Mouse (Mus musculus) brain, embryonic 18.5 days (tissue): ENCODE measurements around the gene Cetn4.
A peak's percentile ranks its signal among the peaks of the same experiment; 100 is the strongest.

ENCODE experiments used
- DNase-seq: peaks from one replicate; pipeline ENCODE4 v3.0.0-alpha.2; 2012; ENCODE audit warnings: low read depth, low spot score

Gene Cetn4

GRCm38 (mm10) chr3:37312370-37312941 lies at the start of gene Cetn4, which contains the start of gene Bbs12:
Gene Cetn4 (minus strand): TSS chr3:37312708.
Gene Bbs12 (plus strand): TSS chr3:37312554.
- peak; percentile 87 for DNase-seq

GRCm38 (mm10) chr3:37360729-37361128 lies 48.2 kb upstream of the Cetn4 start:
- no peak for DNase-seq

- DNase-seq, result no peak
Observed at GRCm38 (mm10) chr3:37354737-37355136, 42.2 kb upstream of the Cetn4 start.

GRCm38 (mm10) chr3:37353951-37354481 lies 41.5 kb upstream of the Cetn4 start:
- no peak for DNase-seq

- no peak for DNase-seq
Observed at GRCm38 (mm10) chr3:37350386-37350785, 37.9 kb upstream of the Cetn4 start.

- DNase-seq, result no peak
Observed at GRCm38 (mm10) chr3:37349166-37349548, 36.6 kb upstream of the Cetn4 start.

GRCm38 (mm10) chr3:37348221-37349165 lies 36.0 kb upstream of the Cetn4 start, which contains the start of gene Fgf2:
Gene Fgf2 (plus strand): TSS chr3:37348346.
- DNase-seq, result no peak

GRCm38 (mm10) chr3:37347671-37348070 lies 35.2 kb upstream of the Cetn4 start:
- no peak for DNase-seq

GRCm38 (mm10) chr3:37342811-37343210 lies 30.3 kb upstream of the Cetn4 start:
- no peak for DNase-seq

- DNase-seq, result no peak
Observed at GRCm38 (mm10) chr3:37341110-37341509, 28.6 kb upstream of the Cetn4 start.

- DNase-seq, result no peak
Observed at GRCm38 (mm10) chr3:37334053-37334452, 21.5 kb upstream of the Cetn4 start.

- no peak for DNase-seq
Observed at GRCm38 (mm10) chr3:37331999-37332449, 19.5 kb upstream of the Cetn4 start.

GRCm38 (mm10) chr3:37329963-37330362 lies 17.5 kb upstream of the Cetn4 start:
- no peak for DNase-seq

GRCm38 (mm10) chr3:37328489-37328888 lies 16.0 kb upstream of the Cetn4 start:
- DNase-seq, result no peak

GRCm38 (mm10) chr3:37326627-37327026 lies 14.1 kb upstream of the Cetn4 start:
- no peak for DNase-seq

- no peak for DNase-seq
Observed at GRCm38 (mm10) chr3:37325317-37326112, 13.0 kb upstream of the Cetn4 start.

- no peak for DNase-seq
Observed at GRCm38 (mm10) chr3:37324310-37324709, 11.8 kb upstream of the Cetn4 start.

GRCm38 (mm10) chr3:37316233-37316632 lies 3.7 kb upstream of the Cetn4 start:
- DNase-seq, result no peak

GRCm38 (mm10) chr3:37313371-37313770 lies 863 bp upstream of the Cetn4 start:
- DNase-seq, result no peak

- no peak for DNase-seq
Observed at GRCm38 (mm10) chr3:37311897-37312369, 575 bp downstream of the Cetn4 start.

GRCm38 (mm10) chr3:37303392-37304139 lies 8.9 kb downstream of the Cetn4 start:
- DNase-seq, result no peak
